Mouse (Mus musculus) E14TG2a.4 (cell line): ENCODE results near the gene Rpusd4.

ENCODE experiments used
- CTCF ChIP-seq: conservative IDR thresholded peaks from 2 replicates; pipeline ENCODE4 v1.5.1; 2014; ENCODE audit warnings: low read length
- POU5F1 ChIP-seq: IDR thresholded peaks from 2 replicates; pipeline ENCODE4 v1.6.1; 2014; ENCODE audit warnings: low read length, borderline replicate concordance

DNA sequence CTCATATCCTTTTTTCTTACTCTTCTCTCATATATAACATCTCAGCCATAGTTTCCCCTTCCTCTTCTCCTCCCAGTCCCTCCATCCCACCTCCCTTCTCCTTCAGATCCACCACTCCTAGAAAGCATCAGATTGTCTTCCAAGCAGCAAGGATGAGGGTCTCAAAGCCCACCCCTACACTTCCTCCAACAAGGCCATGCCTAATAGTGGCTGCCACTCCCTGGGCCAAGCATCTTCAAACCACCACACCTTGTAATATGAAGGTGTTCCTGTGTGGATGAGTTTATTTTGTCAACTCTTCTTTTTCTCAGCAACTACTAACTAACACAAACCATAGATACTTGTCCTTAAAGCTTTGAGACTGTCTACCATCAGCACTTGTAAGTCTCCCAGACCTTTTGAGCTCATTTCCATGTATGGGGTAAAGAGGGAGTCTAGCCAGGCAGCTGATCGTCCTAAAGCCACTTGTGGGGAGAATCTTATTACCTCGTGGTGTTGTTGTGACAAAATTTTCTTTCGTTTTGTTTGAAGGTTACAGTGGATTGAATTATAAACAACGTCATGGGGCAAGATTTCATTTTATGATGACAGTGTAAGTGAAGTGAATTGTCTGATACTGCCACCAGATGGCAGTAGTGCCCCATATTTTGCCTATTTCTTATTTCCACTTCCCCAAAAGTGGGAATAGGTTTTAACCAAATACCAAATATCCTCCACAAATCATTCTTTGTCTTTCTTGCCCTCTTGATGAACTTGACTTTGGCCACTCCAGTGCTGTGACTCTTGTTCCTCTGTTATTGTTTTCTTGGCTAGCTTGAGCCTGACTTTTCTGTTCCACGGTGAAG is 14.6 kb downstream of the Rpusd4 start:
- peak; percentile 48 for TF ChIP-seq CTCF
- no peak for TF ChIP-seq POU5F1
